Mouse (Mus musculus) heart, adult 2 months (tissue): ENCODE results near the gene Il25. TPM values are rescaled to one million over a fixed set of nuclear protein-coding genes. Genes with fewer than 3 reads are reported as not detected.
A peak's percentile ranks its signal among the peaks of the same experiment; 100 is the strongest.

Experiments
- DNase-seq, 2 experiments: peaks; one replicate each; pipeline ENCODE4 v3.0.0; 2021
- H3K27ac ChIP-seq: fragments of 200-600 bp; 2 replicates; pipeline ENCODE4 v1.8.1; 2022
- H3K27me3 ChIP-seq: fragments of 200-500 bp; 2 replicates; pipeline ENCODE4 v1.6.1; 2012; ENCODE audit warnings: mild to moderate bottlenecking, low read length, inconsistent platforms, mixed read lengths; ENCODE audit not compliant: control insufficient read depth, insufficient read depth
- H3K36me3 ChIP-seq: fragments of 200-500 bp; 2 replicates; pipeline ENCODE4 v1.6.1; 2012; ENCODE audit warnings: low read length, inconsistent platforms; ENCODE audit not compliant: control insufficient read depth, insufficient read depth
- H3K4me1 ChIP-seq: fragments of 200-500 bp; 2 replicates; pipeline ENCODE4 v1.6.1; 2011; ENCODE audit warnings: low read length; ENCODE audit not compliant: control insufficient read depth, insufficient read depth
- H3K4me3 ChIP-seq: fragments of 200-600 bp; 2 replicates; pipeline ENCODE4 v1.8.1; 2022
- H3K79me2 ChIP-seq: fragments of 200-500 bp; replicated peaks from 2 replicates; pipeline ENCODE4 v1.6.1; 2012; ENCODE audit warnings: mild to moderate bottlenecking, inconsistent platforms, low read length, moderate library complexity, mixed read lengths; ENCODE audit not compliant: control insufficient read depth, insufficient read depth
- H3K9ac ChIP-seq: fragments of 200-500 bp; 2 replicates; pipeline ENCODE4 v1.6.1; 2012; ENCODE audit warnings: low read depth, mild to moderate bottlenecking, control low read depth, inconsistent platforms, low read length, mixed read lengths
- CTCF ChIP-seq: fragments of 200-600 bp; IDR thresholded peaks from 2 replicates; pipeline ENCODE4 v1.8.1; 2022; ENCODE audit warnings: antibody characterized with exemption, mild to moderate bottlenecking, moderate library complexity
- EP300 ChIP-seq: fragments of 200-500 bp; IDR thresholded peaks from 2 replicates; pipeline ENCODE4 v1.6.1; 2011; ENCODE audit warnings: low read depth, low read length, control low read depth; ENCODE audit not compliant: insufficient read depth
- POLR2A ChIP-seq: fragments of 200-500 bp; IDR thresholded peaks from 2 replicates; pipeline ENCODE4 v1.6.1; 2011; ENCODE audit warnings: mild to moderate bottlenecking, low read depth, low read length, control low read depth; ENCODE audit not compliant: insufficient read depth
- WGBS: fragments of 180-500 bp; shearing (Covaris S2); methylation state at CpG from one replicate; pipeline ENCODE4 v1.1.7; 2018; 5-methylcytosine and 5-hydroxymethylcytosine counted together
- intact Hi-C: fragments of 180-260 bp; cut with DNase I; formaldehyde crosslinking; loops from one replicate; pipeline ENCODE4 v1.15.1; 2025
- polyA plus RNA-seq: library from polyadenylated mRNA; depleted of rRNA; stranded (reverse); fragments of >200 nt; gene quantifications from 2 replicates; pipeline ENCODE4 v1.2.3, GENCODE M21; 2012
- total RNA-seq, 2 experiments: library from RNA; stranded (reverse); gene quantifications; 2 replicates each; pipeline ENCODE4 v1.2.3; 2021

Il25 gene
- total and polyA plus RNA-seq, 3 experiments: not detected

DNA sequence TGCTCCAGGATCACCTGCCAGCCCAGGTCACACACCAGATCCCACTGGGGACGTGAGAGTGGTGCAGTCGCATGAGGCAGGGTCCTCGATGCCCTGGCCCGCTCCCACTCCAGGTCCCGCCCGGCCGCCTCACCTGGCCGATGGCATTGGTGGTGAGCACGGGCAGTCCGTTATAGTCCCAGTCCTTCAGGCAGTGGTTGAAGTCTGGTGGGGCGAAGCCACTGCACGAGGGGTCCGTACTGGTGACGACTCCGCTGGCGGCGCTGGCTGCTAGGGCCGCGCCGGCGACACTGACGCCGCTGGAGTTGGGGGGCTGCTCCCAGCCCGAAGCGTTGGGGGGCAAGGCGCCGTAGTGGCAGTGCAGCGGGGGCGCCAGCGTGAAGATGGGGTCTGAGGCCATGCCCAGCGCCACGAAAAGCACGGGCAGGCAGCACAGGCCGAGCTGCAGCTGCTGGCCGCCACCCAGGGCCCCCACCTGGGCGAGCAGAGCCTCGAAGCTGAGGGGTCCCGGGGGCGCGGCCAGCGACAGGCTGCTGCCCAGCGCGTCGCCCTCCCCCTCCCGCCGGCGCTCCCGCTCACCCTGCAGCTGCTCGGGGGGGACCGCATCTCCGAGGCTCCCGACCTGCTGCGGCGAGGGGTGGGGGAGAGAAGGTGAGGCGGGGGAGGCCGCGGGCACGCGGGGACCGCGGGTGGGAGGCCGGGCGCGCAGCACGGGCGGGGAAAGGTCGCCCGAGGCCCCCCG, 20.2 kb upstream of the Il25 start:
- H3K36me3 ChIP-seq: no peaks in the 10 kb centered on the region
- peaks cover 3% of the 10 kb centered on the region; the same call in 1 of the 2 replicates for H3K27me3 ChIP-seq
- DNase-seq: no peak
- peaks cover 5% of the 10 kb centered on the region for H3K4me1 ChIP-seq
- TF ChIP-seq POLR2A (no peak), EP300 (no peak), CTCF (no peak)
- intact Hi-C loops: no loop called here
- no peaks in the 10 kb centered on the region for H3K79me2 ChIP-seq
- 7% methylated on average over 58 of the region's 69 CpGs for WGBS
- peak overlapping the region; percentile 91 for H3K9ac ChIP-seq
- H3K4me3 ChIP-seq: peak overlapping the region; percentile 93
- H3K27ac ChIP-seq: peak overlapping the region; percentile 36

- H3K27me3 ChIP-seq: peaks cover 3% of the 10 kb centered on the region; the same call in 1 of the 2 replicates
- no peaks in the 10 kb centered on the region for H3K79me2 ChIP-seq
- no peaks in the 10 kb centered on the region for H3K36me3 ChIP-seq
- intact Hi-C loops: no loop called here
- H3K9ac ChIP-seq: peak within 1 kb of the TSS; percentile 91
- H3K4me3 ChIP-seq: peak within 1 kb of the TSS; percentile 93
- DNase-seq: peak; percentile 72 to 82
- H3K4me1 ChIP-seq: peaks cover 5% of the 10 kb centered on the region
- 0% methylated on average over 27 of the region's 28 CpGs for WGBS
- H3K27ac ChIP-seq: peak within 1 kb of the TSS; percentile 36
- TF ChIP-seq POLR2A: peak; percentile 82
- TF ChIP-seq EP300: no peak
These were observed 19.6 kb upstream of the Il25 start, which contains the start of gene Slc22a17 for GRCm38 (mm10) chr14:54912886-54913285. Slc22a17 (minus strand) TSS chr14:54913132.

DNA sequence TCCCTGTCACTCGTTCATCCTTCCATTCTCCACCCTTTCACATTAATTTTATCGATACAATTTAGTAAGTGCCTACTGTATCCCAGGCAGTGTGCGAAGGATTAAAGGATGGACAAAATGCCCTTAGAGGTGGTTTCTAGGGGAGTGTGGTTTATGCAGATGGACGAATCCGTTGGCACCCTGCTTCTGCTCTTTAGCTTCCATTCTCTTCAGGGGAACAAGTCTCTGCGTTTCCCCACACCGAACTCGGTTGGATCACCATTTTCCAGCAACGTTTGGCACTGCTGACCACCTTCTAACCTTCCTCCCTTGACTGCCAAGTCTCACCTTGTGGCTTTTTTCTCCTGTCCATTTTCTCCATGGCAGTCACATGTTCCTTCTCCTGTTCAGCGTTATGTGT, 19.2 kb upstream of the Il25 start:
- TF ChIP-seq POLR2A: no peak
- TF ChIP-seq EP300: no peak
- TF ChIP-seq CTCF: no peak
- Histone ChIP-seq H3K9ac (peak overlapping the region; percentile 10; the same call in 1 of the 2 replicates), H3K4me3 (peak overlapping the region; percentile 93), H3K4me1 (peaks cover 5% of the 10 kb centered on the region), H3K27ac (no peak overlapping the region), H3K36me3 (no peaks in the 10 kb centered on the region), H3K27me3 (peaks cover 3% of the 10 kb centered on the region; the same call in 1 of the 2 replicates), H3K79me2 (no peaks in the 10 kb centered on the region)
- 22% methylated on average over 10 of the region's 10 CpGs for WGBS
- DNase-seq: no peak
- intact Hi-C loops: no loop called here

GRCm38 (mm10) chr14:54920076-54920685, 12.3 kb upstream of the Il25 start:
- intact Hi-C loops: no loop called here
- Histone ChIP-seq H3K4me3 (no peak overlapping the region), H3K9ac (no peak overlapping the region), H3K4me1 (no peaks in the 10 kb centered on the region; the same call in 1 of the 2 replicates), H3K79me2 (no peaks in the 10 kb centered on the region), H3K36me3 (no peaks in the 10 kb centered on the region), H3K27ac (no peak overlapping the region), H3K27me3 (no peaks in the 10 kb centered on the region)
- 71% methylated on average over 16 of the region's 16 CpGs for WGBS
- no peak for TF ChIP-seq EP300
- TF ChIP-seq POLR2A: no peak
- TF ChIP-seq CTCF: no peak
- DNase-seq: no peak

DNA sequence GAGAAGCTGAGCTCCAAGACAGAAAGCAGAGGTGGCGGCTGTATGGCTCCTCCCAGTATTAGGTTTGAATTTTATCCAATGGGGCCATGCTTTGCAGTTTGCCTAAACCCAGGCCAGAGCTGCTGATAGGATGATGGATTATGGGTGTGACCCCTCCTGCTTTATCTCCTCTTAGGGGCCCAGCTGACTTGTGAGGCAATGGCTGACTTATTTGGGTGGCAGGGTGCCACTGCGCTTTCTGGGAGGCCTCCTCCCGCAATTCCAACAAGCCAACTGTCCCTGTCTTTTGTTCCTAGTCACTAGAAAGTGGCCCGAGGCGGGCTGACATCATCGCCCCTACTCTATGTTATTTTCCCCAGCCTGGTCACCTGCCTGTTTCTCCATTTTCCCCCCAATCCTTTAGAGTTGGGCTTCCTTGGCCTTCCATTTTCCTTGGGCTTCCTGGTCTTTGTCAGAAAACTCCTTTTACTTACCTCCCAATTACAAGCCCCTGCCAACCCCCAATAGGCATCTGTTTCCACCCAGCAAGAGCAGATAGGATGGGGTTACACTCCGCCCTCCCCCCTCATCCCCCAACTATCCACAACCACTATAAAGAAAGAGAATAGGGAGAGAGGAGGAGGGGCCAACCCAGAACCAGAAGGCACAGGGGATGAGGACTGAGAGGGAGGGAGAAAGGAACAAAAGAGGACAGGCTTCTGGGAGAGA, 7.7 kb upstream of the Il25 start:
- no peaks in the 10 kb centered on the region for H3K36me3 ChIP-seq
- no peak overlapping the region for H3K9ac ChIP-seq
- H3K27ac ChIP-seq: peak overlapping the region; percentile 58
- WGBS: 75% methylated on average over 7 of the region's 7 CpGs
- TF ChIP-seq POLR2A (no peak), CTCF (no peak), EP300 (no peak)
- intact Hi-C loops: no loop called here
- H3K4me3 ChIP-seq: 0 out of 2 replicates have a peak overlapping the region, but pooled peaks have one; percentile 34
- no peaks in the 10 kb centered on the region; the same call in 1 of the 2 replicates for H3K4me1 ChIP-seq
- H3K27me3 ChIP-seq: peaks cover 8% of the 10 kb centered on the region
- DNase-seq: peak; percentile 71 to 82
- H3K79me2 ChIP-seq: no peaks in the 10 kb centered on the region
